Mouse (Mus musculus) gastrocnemius, adult 2 months (tissue): ENCODE data around the gene Ucp2. TPM values are rescaled to one million over a fixed set of nuclear protein-coding genes. Genes with fewer than 3 reads are reported as not detected.
A peak's percentile ranks its signal among the peaks of the same experiment; 100 is the strongest.

Source experiments
- DNase-seq: peaks from one replicate; pipeline ENCODE4 v3.0.0; 2022
- H3K27ac ChIP-seq: fragments of 200-600 bp; 2 replicates; pipeline ENCODE4 v1.8.1; 2022; ENCODE audit warnings: mild to moderate bottlenecking
- H3K4me3 ChIP-seq: fragments of 200-600 bp; 2 replicates; pipeline ENCODE4 v1.8.1; 2022; ENCODE audit warnings: mild to moderate bottlenecking, moderate library complexity
- CTCF ChIP-seq: fragments of 200-600 bp; IDR thresholded peaks from 2 replicates; pipeline ENCODE4 v1.8.1; 2022; ENCODE audit warnings: antibody characterized with exemption, mild to moderate bottlenecking, moderate library complexity
- intact Hi-C: fragments of 180-260 bp; cut with DNase I; formaldehyde crosslinking; loops from one replicate; pipeline ENCODE4 v1.15.1; 2025
- total RNA-seq, 2 experiments: library from RNA; stranded (reverse); gene quantifications; 2 replicates each; pipeline ENCODE4 v1.2.3; 2021

Ucp2 gene
- total RNA-seq, 2 experiments from 2014 or later: 17.4 to 27.2 TPM

GRCm38 (mm10) chr7:100522222-100522621 lies 29.1 kb downstream of the Ucp2 start:
- H3K27ac ChIP-seq: no peak overlapping the region
- DNase-seq: peak; percentile 5
- H3K4me3 ChIP-seq: no peak overlapping the region
- intact Hi-C loops: loop anchor here (10.0 kb wide), 1 partner anchor 273 kb away; no protein-coding TSS in a partner anchor
- TF ChIP-seq CTCF: no peak

- TF ChIP-seq CTCF: no peak
- DNase-seq: no peak
- intact Hi-C loops: loop anchor here (10.0 kb wide), 1 partner anchor 270 kb away; no protein-coding TSS in a partner anchor
- Histone ChIP-seq H3K27ac (no peak overlapping the region), H3K4me3 (no peak overlapping the region)
These were observed 31.5 kb downstream of the Ucp2 start for GRCm38 (mm10) chr7:100524669-100525068.

GRCm38 (mm10) chr7:100530766-100531165 lies 37.6 kb downstream of the Ucp2 start:
- no peak for DNase-seq
- no peak for TF ChIP-seq CTCF
- H3K4me3 ChIP-seq: no peak overlapping the region
- intact Hi-C loops: no loop called here
- no peak overlapping the region for H3K27ac ChIP-seq

- no peak for TF ChIP-seq CTCF
- no peak for DNase-seq
- Histone ChIP-seq H3K4me3 (no peak overlapping the region), H3K27ac (no peak overlapping the region)
- intact Hi-C loops: no loop called here
These were observed 40.4 kb downstream of the Ucp2 start for GRCm38 (mm10) chr7:100533503-100533902.

GRCm38 (mm10) chr7:100534216-100534615 lies 41.1 kb downstream of the Ucp2 start:
- Histone ChIP-seq H3K27ac (no peak overlapping the region), H3K4me3 (no peak overlapping the region)
- no peak for TF ChIP-seq CTCF
- intact Hi-C loops: no loop called here
- no peak for DNase-seq

- intact Hi-C loops: loop anchor here (2.0 to 5.0 kb wide), 2 partner anchors 47 to 76 kb away; no protein-coding TSS in a partner anchor
- DNase-seq: no peak
- Histone ChIP-seq H3K4me3 (no peak overlapping the region), H3K27ac (no peak overlapping the region)
- TF ChIP-seq CTCF: no peak
These were observed 42.7 kb downstream of the Ucp2 start for GRCm38 (mm10) chr7:100535831-100536230.

- Histone ChIP-seq H3K4me3 (peak within 1 kb of the TSS; percentile 82), H3K27ac (peak within 1 kb of the TSS; percentile 93)
- peak; percentile 91 for DNase-seq
- TF ChIP-seq CTCF: no peak
- intact Hi-C loops: loop anchor here (2.0 to 5.0 kb wide), 2 partner anchors 46 to 75 kb away; no protein-coding TSS in a partner anchor
These were observed 43.8 kb downstream of the Ucp2 start, which contains the start of gene Coa4 for GRCm38 (mm10) chr7:100536804-100537518. TSS of gene Coa4 (plus strand) at chr7:100537071.

GRCm38 (mm10) chr7:100537519-100537902 lies 44.4 kb downstream of the Ucp2 start:
- intact Hi-C loops: loop anchor here (2.0 to 5.0 kb wide), 2 partner anchors 45 to 75 kb away; no protein-coding TSS in a partner anchor
- Histone ChIP-seq H3K27ac (peak overlapping the region; percentile 93), H3K4me3 (peak overlapping the region; percentile 82)
- DNase-seq: no peak
- TF ChIP-seq CTCF: no peak

GRCm38 (mm10) chr7:100539516-100539915 lies 46.4 kb downstream of the Ucp2 start:
- intact Hi-C loops: loop anchor here (5.0 kb wide), 1 partner anchor 73 kb away; no protein-coding TSS in a partner anchor
- H3K27ac ChIP-seq: no peak overlapping the region
- H3K4me3 ChIP-seq: no peak overlapping the region
- TF ChIP-seq CTCF: no peak
- no peak for DNase-seq

- intact Hi-C loops: no loop called here
- DNase-seq: no peak
- H3K4me3 ChIP-seq: no peak overlapping the region
- no peak for TF ChIP-seq CTCF
- H3K27ac ChIP-seq: no peak overlapping the region
These were observed 51.3 kb downstream of the Ucp2 start for GRCm38 (mm10) chr7:100544437-100544836.

- intact Hi-C loops: no loop called here
- no peak for DNase-seq
- no peak for TF ChIP-seq CTCF
- Histone ChIP-seq H3K4me3 (no peak overlapping the region), H3K27ac (no peak overlapping the region)
These were observed 54.5 kb downstream of the Ucp2 start for GRCm38 (mm10) chr7:100547631-100548030.

GRCm38 (mm10) chr7:100549796-100550195 lies 56.7 kb downstream of the Ucp2 start:
- intact Hi-C loops: no loop called here
- TF ChIP-seq CTCF: no peak
- no peak for DNase-seq
- Histone ChIP-seq H3K4me3 (no peak overlapping the region), H3K27ac (peak overlapping the region; percentile 48; the same call in 1 of the 2 replicates)

GRCm38 (mm10) chr7:100550338-100551007 lies 57.3 kb downstream of the Ucp2 start:
- Histone ChIP-seq H3K27ac (peak overlapping the region; percentile 48), H3K4me3 (no peak overlapping the region)
- TF ChIP-seq CTCF: peak; percentile 59
- peak; percentile 36 for DNase-seq
- intact Hi-C loops: no loop called here

Other genes with a start within 250 kb of the Ucp2 start
- gene P4ha3, start 207.8 kb upstream of the Ucp2 start, total RNA-seq: under 1 TPM in 1 of 2 experiments, not detected in 1; 0.20 TPM
- gene C2cd3, start 121.1 kb upstream of the Ucp2 start, total RNA-seq: 1 to 10 TPM; 4.8 to 7.2 TPM
- 10 to 100 TPM; 25.1 to 26.6 TPM for gene Ppme1, start 121.0 kb upstream of the Ucp2 start, total RNA-seq
- 100 to 1,000 TPM; 141 to 174 TPM for gene Ucp3, start 20.3 kb upstream of the Ucp2 start, total RNA-seq
- gene Dnajb13, start 21.6 kb downstream of the Ucp2 start, total RNA-seq: not detected
- 10 to 100 TPM; 11.4 to 13.2 TPM for gene Coa4, start 43.7 kb downstream of the Ucp2 start, total RNA-seq
- 10 to 100 TPM; 64.9 to 67.6 TPM for gene Rab6a, start 114.1 kb downstream of the Ucp2 start, total RNA-seq
- gene Mrpl48, start 115.0 kb downstream of the Ucp2 start, total RNA-seq: 10 to 100 TPM; 55.0 to 60.2 TPM
- 10 to 100 TPM; 29.7 to 48.8 TPM for gene Plekhb1, start 169.1 kb downstream of the Ucp2 start, total RNA-seq
- gene Fam168a, start 213.3 kb downstream of the Ucp2 start, total RNA-seq: 10 to 100 TPM; 43.6 to 44.3 TPM